Mouse (Mus musculus) lung, adult 2 months (tissue): ENCODE measurements around the gene Fat2.

Source experiments
- CTCF ChIP-seq: fragments of 200-500 bp; IDR thresholded peaks from 2 replicates; pipeline ENCODE4 v1.5.1; 2011; ENCODE audit warnings: mild to moderate bottlenecking, low read length, control low read depth; ENCODE audit not compliant: insufficient read depth
- POLR2A ChIP-seq: fragments of 200-500 bp; IDR thresholded peaks from 2 replicates; pipeline ENCODE4 v1.6.1; 2011; ENCODE audit warnings: low read depth, mild to moderate bottlenecking, control low read depth, low read length, borderline replicate concordance; ENCODE audit errors: extremely low read depth

GRCm38 (mm10) chr11:55335314-55336076 lies 869 bp downstream of the Fat2 start:
- TF ChIP-seq POLR2A: no peak
- no peak for TF ChIP-seq CTCF
